Mouse (Mus musculus): ENCODE measurements around the gene Rps6kb2.
"Not testable (repeated sequence)": the region's sequence is repeated elsewhere in the genome, so short reads cannot be mapped to it uniquely, and the experiment has no call there.

DNA sequence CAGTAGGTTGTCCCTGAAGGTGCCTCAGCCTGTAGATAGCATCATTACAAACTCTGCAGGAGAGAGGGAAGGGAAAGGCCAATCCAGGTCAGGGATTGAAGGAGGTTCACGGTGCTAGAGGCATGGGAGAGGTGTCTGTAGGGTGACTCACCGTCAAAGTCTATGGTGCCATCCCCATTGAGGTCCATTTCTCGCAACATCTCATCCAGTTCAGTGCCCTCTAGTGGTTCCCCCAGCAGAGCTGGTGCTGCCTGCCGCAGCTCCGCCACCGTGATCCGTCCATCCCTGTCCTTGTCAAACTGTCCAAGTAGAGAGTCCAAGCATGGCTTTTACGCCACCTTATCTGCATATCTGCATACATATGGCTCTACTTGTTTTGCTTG is 27.2 kb downstream of the Rps6kb2 start:
- TF ChIP-seq CTCF (IDR thresholded peaks at IDR 0.05; ENCODE audit: control insufficient read depth, insufficient read depth, insufficient replicate concordance, low read depth, low read length), result peak; percentile 15; the same call in 1 of the 2 replicates
- TF ChIP-seq POLR2A (IDR thresholded peaks at IDR 0.05; ENCODE audit: control insufficient read depth, low read depth, low read length), result not testable (repeated sequence)
